Mouse (Mus musculus): ENCODE results near the gene Kif16b.

The Kif16b gene

DNA sequence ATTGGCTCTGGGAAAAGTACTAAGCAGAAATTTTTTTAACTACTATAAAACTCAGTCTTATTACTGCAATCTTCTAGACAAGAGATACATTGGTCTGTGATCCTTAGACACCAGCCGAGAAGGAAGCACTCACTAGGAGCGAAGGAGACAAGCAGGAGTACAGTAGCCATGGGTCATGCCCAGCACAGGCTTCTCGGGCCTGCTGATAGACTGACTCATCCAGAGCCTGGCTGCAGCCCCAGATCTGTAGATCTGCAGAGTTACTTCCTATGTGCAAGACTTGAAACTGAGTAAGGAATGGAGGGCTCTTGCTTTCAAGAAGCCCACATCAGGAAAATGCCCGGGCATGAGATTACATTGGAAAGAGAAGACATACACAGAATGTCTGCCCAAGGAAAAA is 169.0 kb downstream of the Kif16b start:
- DNase-seq: no peak

DNA sequence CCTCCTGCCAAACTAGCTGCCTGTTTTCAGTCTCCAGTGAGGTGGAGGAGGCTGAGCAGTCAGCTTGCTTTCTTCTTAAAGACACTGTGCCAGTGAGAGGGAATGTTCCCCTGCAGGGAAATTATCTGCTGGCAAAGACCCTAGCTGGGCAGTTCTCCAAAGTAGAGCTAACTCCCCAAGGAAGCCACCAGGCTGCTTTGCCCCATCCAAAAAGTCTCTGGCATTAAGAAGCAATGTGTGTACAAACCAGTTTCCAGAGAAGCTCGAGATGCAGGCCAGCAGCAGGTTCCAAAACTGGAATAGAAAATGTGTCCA is 169.6 kb downstream of the Kif16b start:
- no peak for DNase-seq

DNA sequence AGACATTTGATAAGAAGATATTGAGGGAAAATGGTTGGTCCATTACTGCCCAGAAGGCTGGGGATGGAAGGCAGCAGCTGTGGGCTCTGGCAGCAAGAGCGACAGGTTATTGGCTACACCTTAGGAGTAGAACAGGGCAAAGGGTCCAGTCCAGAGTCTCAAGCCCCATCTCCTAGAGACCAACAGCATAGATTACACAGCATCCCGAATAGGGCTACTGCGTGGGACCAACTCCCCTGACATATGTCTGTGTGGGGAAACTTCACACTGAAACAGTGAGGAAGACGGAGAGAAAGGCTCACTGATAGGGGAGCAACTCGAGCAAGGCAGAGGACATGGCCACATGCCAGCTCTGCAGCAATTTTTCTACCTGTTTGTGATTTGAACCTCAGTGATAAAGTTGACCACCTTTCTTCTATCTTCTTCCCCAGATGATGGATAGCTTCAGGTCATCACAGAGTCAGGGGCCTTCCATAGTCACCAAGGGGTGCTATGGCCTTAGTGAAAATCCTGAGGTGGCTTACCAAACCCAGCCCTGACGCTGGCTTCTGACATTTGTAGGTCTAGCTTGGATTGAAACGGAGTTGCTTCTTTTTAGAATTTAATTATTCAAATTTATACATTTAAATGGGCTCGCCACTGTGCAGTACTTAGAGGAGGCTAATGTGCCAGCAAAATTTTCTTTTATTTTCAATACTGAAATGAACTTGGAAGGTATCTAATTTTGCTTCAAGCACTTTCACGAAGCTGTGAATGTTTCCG is 170.1 kb downstream of the Kif16b start:
- no peak for DNase-seq

DNA sequence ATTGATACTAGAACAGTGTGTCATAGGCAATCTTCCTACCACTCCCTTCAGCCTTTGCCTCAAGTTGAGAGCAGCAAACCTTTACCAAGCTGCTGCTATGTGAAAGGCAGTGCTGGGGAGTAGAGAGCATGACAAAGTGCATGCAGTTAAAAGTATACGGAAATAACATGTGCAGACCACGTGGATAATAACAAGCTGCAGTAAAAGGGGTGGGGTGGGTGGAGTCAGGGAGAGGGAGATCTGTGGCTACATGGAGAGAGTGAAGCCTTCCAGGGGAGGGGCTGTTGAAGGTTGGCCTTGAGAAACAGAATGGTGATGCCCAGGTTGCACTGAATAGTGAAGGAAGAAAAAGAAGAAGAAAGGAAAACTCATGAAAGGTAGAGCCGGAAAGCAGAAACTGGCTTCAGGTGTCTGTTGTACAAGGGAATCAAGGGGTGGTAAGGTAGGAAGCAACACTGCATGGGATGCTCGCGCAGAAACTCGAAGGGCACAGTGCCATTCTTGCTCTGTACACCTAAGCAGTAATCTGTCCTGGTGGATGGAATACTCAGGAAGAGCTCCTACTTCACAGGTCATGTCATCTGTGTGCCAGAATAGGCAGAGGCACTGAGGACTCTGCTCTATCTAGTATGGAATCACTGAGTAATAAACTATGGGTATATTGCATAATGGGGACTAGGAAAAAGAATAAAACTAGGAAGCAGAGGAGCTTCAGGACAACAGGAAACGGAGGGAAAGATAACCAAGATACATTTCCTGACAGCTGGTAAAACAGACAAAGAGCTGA is 176.9 kb downstream of the Kif16b start:
- DNase-seq: no peak

DNA sequence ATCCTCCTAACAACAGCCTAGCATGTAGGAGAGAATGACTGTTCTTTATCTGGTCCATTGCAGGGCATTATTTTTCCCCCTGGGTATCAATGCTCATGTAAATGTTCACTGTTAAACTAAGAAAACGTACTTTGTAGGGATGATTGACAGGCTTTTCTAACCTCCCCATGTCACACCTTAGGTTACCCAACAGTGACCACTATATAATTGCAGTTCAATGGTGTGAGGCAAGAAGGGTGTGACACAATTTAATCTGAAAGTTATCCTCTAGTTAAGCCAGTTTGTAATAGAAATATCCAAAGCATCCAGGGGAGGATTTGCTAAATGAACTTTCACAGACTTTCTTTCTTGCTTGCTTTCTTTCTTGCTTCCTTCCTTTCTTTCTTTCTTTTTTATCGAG is 181.2 kb downstream of the Kif16b start:
- DNase-seq: no peak

DNA sequence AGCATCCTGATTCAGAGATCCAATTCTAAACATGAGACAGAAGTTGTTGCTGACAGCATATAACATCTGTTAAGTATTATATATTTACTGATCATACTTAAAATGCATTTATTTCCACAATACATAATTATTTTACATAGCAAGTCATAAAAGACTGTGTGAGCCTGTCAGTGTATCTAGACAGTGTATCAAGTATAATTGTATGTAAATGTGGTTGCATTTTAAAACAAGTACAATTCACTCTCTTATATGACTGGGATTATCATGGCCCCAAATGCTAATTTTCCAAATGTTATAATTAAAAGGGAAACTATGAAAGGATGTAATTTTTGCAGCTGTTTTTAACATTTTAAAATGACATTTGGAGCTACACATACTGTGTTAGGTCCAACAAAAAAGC is 182.3 kb downstream of the Kif16b start:
- DNase-seq: no peak

DNA sequence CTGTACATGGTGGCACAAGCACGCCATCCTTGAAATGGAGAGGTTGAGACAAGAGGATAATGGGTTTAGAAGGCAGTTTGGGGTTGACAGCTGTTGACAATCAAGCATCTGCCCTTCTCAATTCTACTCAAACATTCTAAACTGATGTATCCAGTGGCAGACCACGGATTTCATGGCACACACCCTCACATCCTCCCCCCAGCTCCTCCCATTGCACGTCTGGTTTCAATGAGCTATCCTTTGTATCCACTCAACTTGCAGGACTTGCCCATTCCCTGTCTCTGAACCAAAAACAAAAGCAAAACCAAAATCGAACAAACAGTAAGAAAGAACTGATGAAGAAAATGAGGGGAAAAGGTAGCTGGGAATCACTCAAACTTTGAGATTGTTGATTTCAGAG is 183.7 kb downstream of the Kif16b start:
- DNase-seq: no peak

DNA sequence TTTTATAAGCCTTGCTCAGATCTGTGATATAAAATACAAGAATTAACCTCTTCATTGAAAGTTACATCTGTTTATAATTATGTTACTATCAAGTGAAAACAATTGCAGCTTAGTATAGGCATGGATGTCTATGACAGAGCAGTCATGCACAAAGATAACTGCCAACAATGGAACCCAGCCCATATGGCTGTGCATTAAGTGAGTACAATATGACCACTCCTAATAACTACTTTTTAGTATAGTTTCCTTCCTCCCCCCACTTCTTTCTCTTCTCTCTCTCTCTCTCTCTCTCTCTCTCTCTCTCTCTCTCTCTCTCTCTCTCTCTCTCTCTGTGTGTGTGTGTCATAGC is 185.4 kb downstream of the Kif16b start:
- no peak for DNase-seq

DNA sequence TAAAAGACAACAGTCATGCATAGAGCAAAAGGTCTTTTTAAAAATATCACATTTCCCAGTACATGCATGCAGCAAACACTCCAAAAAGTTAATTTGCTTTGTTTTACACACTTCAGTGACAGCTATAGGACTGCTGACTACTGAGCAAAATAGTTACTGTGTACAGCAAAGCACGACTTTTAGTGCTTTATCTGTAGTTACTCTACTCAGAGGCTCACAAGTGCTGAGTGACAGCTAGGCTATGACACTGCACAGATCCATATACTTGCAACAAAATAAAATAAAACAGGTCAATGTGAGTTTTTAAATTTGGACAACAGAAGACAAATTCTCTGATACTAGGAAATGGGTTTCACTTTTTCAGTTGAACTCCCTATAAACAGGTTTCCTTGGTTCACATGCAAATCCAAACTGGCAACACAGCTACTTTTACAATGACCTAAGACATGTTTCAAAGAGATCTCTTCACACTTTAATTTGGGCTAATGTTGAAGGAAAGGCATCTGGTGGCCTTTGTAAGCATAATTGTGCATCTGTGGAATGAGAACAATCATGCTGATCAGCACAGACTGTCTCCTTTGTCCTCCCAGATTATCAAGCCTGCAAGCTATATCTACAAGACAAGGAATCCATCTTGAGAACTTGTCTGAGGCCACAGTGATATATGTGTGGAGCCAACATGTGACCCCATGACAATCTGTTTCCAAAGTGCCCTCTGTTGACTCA is 186.0 kb downstream of the Kif16b start:
- DNase-seq: peak; percentile 14

DNA sequence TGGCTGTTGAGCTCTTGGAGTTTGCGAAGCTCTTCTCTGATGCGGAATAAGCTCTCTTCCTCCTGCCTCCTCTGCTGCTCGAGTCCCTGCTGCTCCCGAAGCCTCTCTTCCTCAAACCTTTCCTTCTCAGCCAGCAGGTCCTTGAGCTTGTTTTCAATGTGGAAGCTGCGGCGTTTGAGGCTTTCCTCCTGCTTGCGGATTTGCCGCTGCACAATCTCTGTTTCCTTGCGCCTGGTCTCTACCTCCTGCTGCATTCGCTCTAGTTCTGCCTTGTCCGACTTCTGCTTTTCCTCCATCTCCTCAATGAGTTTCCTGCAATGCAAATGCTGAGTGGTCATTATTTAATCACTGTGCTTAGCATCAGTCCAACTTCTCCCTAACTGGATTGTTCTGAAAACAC is 188.6 kb downstream of the Kif16b start:
- DNase-seq: no peak

DNA sequence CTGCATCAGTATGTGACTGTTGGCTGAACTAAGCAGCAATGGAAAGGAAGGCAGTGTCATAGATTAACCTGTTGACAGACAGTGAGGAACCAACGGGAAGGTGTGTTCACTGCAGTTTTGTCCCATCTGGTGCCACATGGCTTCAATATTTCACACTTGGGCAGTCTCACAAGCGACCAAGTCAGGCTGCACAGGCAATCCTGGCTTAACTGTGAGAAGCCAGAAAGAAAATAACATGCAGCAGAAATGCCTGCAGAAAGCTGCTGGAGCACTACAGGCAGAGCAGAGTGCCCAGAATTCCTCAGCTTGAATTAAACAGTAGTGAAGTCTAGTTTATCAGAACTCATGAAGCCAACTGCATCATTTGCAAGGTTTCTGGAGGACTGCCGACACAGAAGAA is 192.0 kb downstream of the Kif16b start:
- no peak for DNase-seq

DNA sequence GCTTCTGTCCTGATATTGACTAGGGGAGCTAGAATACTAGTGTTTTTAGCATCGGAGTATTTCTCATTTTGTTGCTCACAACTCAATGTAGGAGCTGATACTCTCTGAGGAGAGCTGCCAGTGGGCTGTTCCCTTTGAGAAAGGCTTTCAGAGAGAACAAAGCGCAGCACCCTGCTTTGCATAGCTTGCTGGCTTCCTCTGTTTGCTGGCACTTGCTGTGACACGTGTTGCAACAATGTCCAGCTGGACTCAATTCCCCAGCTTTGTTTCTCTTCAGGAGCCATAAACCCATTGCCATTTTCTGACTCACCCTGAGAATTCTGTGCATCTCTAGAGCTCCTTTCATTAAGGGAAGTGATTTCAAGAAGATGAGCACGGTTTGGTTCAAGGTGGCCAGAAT is 200.6 kb downstream of the Kif16b start:
- DNase-seq: peak; percentile 14

DNA sequence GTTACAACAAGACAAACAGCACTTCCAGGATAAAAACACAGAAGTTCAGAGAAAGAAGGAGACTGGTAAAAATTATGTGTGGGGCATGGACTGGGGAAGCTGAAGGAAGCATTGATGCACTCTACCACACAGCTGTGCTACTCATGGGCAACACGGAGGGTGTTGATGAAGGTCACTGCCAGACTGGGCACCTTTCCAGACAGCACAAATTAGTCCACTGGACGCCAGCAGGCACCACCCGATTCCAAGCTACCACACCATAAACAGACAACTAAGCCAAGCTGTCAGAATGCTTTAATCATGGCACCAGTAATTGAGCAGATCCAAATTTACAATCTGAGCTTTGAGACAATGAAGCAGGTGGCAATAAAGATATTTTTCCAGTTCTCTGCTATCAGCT is 202.7 kb downstream of the Kif16b start:
- no peak for DNase-seq

DNA sequence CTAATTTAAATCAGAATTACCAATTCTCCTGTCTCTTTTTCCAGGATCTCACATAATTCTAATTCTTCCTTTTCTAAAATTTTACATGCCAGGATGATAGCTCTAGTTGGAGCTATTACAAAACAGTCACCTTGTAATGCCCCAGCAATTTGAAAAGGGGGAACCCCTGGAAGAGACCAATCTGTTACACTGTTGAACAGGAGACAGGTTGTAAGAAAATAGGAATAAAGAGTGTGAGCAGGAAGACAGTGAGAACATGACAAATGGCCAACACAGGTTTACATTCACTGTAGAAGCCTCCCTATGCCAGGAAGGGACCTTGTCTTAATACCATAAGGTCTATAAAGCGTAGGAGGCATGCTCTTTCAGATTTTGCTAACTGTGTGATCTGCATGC is 206.4 kb downstream of the Kif16b start:
- no peak for DNase-seq

DNA sequence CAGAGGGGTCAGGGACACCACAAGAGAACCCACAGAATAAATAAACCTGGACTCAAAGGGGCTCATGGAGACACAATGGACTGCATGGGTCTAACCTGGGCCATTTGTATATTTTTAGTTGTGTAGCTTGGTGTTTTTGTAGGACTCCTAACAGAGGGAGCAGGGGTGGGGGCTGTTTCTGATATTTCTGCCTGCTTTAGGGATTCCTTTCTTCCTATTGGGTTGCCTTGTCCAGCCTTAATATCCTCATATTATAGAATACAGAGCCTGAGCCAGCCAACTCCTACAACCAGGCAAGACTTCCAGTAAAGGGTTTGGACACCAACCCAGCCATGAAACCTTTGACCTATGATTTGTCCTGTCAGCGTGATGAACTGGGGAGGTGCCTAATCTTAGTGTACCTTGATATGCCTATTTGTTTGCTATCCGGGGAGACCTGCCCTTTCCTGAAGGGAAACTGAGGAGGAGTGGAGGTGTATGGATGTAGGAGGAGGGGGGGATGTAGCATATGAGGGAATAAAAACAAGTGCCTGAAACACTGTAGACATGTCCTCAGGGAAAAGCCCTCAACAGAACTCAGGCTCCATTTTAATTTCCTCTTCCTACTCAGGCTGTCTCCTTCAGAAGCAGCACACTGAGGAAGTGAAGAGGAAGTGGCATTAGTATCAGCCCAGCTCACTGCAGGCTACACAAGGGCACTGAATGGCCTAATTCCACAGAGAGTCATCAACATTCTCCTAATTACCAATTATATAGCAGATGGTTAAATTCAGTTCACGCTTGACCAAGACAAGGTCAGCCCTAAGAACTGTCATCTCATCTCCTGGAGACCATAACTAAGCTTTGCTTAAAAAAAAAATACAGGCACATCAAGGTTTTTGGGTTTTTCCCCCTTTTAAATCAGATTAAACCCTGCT is 207.1 kb downstream of the Kif16b start:
- no peak for DNase-seq

DNA sequence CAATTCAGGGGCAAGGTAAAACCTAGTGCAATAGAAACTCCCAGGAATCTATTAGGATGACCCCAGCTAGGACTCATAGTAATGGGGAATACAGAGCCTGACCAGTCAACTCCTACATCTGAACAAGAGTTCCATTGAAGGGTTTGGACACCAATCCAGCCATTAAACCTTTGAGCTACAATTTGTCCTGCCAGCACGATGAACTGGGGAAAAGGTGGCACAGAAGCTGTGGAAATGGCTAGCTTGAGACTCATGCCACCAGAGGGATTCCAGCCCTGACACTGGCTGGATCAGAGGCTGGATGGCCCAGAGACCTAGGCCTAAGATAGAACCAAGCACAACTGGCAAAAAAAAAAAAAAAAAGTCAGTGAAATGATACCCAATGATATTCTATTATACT is 207.9 kb downstream of the Kif16b start:
- no peak for DNase-seq

DNA sequence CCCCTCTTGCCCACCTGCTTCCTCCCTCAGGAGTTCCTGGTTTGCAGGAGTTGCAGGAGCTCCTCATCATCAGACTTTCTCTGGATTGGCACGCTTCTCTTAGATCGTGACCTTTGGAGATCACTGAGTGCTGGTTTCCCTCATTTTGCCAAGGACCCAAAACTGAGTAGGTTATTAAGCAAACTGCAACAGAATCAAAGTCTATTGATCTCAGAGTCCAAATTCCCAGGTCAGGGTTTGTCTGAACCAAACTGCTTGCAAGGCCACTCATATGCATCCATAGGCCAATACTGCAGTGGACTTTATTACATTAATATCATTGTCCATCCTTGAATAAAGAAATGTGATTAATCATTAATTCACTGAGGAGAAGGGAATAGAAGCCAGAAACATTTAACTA is 211.8 kb downstream of the Kif16b start:
- no peak for DNase-seq

DNA sequence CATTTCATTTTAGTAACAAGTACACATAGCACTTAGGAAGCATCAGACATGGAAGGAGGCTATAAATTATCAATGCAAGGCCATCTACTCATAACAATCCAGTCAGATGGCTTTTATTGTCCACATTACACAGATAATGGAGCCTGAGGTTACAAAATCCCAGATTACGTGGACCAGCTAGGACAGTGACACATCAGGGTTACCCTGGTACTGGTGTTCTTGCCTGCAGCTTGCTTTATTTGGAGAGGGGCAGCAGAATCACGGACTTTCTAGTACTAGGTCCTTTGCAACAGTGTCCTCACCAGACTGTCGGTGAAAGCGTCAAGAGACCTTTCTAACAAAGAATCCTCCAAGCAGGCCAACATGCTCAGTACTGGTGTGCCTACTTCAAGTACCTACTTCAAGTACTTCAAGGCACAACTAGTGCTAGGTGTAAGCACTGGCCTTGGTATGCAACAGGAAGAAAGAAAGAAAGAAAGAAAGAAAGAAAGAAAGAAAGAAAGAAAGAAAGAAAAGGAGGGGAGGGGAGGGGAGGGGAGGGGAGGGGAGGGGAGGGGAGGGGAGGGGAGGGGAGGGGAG is 213.3 kb downstream of the Kif16b start:
- no peak for DNase-seq

DNA sequence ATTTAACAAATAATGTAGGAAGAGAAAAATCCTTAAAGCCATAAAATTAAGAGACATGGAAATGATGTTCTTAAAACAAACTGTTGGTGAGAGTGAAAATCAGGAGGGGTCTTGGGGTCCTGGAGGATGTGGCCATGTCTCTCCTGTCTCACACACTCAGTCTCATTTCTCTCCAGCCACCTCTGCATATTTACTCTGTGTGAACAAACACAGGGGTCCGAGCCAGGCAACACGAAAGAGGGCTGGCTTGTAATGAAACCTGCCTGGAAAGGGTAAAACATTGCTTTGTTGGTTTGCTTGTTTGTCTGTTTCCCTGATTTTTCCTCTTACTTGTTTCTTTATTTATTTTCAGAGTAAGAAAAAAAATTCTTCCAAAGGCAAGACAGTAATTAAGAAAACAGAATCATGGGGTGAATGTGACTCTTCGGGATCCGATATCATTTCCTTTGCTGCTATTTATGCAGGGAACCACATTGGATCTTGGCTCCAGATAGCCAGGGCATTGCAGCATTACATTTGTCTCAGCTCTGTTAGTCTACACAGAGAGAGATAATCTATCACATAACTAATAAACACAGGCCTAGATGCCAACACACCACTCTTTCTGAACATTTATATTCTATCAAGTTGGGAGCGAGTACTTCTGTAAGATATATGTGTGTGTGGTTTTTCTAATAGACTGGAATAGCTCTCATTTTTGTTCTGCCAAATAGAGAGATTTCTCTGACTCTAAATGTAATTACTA is 218.2 kb downstream of the Kif16b start:
- DNase-seq: no peak

DNA sequence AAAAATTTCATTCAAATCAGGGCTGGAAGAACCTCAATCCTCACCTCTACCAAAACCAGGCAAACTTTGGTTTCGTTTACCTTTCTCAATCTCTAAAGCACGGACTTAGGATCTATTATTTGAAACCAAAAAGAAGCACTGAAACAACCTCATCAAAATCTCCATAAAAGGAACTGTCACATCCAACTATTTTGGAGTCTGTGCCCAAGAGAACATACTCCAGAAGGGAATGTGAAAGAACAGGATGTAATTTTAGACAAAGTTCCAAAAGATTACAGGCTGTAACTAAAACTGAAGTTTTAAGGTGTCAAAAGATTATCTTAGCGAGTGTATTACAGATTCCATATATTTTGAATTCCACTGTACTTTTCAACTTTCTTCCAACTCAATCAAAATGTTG is 232.9 kb downstream of the Kif16b start:
- DNase-seq: no peak

DNA sequence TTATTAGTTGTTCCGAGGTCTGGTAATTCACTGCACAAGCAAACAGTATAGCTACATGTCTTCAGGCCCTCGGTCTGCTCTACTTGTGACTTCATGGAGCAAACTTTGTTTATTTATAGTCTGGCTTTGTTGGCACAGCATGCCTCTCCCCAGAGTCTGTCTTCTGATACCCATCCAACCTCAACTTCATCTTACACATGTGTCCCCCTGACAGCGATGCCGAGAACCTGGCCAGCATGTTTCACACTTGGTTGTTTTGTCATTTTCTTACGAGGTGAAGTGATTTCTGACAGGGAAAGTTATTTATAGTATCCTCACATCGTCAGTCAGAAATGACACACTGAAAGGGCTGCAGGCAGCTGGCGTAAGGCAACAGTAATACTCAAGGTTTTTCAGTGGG is 249.7 kb downstream of the Kif16b start:
- DNase-seq: no peak

DNA sequence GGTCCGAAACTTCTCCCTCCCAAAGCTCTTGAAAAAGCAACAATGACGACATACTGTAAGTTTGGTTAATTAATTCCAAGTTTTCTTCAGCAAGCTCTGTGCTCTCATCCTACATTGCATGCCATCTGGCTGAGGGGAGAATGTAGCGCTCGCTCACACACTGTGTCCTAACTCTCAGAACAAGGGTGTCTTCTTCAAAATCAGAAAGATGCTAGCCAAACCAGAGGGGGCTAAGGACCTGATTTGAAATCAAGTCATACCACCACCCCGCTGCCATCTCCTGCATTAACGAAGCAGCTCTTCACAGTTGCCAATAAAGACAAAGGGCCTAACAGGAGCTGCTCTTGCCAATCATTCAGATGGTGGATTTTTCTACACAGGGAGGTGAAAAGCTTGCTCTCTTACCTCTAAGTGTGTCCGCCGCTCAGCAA is 253.3 kb downstream of the Kif16b start:
- no peak for DNase-seq

All from embryo, embryonic 11 days (tissue).